Mouse (Mus musculus) gastrocnemius, postnatal 36 days (tissue): ENCODE results near the gene Ywhag. TPM values are rescaled to one million over a fixed set of nuclear protein-coding genes. Genes with fewer than 3 reads are reported as not detected.

Experiments used
- total RNA-seq, 2 experiments: library from RNA; stranded (reverse); gene quantifications; 2 replicates each; pipeline ENCODE4 v1.2.3; 2021

The Ywhag gene
- total RNA-seq, 2 experiments from 2014 or later: 297 to 301 TPM

Other genes starting within 250 kb of the Ywhag start
- gene Tmem120a, start 190.2 kb downstream of the Ywhag start, total RNA-seq: 1 to 10 TPM; 4.3 to 7.8 TPM
- gene Styxl1, start 156.2 kb downstream of the Ywhag start, total RNA-seq: not detected
- 1,000 to 10,000 TPM; 1,079 to 1,088 TPM for gene Mdh2, start 156.1 kb downstream of the Ywhag start, total RNA-seq
- not detected for gene Srrm3, start 127.7 kb downstream of the Ywhag start, total RNA-seq
- 100 to 1,000 TPM; 269 to 277 TPM for gene Hspb1, start 46.7 kb downstream of the Ywhag start, total RNA-seq
- 1 to 10 TPM in 1 of 2 experiments, under 1 TPM in 1; 0.57 to 1.1 TPM for gene Ssc4d, start 39.9 kb upstream of the Ywhag start, total RNA-seq
- not detected for gene Zp3, start 45.5 kb upstream of the Ywhag start, total RNA-seq
- 1 to 10 TPM; 6.0 to 6.4 TPM for gene Dtx2, start 60.2 kb upstream of the Ywhag start, total RNA-seq
- gene Upk3b, start 103.9 kb upstream of the Ywhag start, total RNA-seq: not detected
- not detected for gene Upk3bl, start 119.9 kb upstream of the Ywhag start, total RNA-seq
- gene Rasa4, start 149.3 kb upstream of the Ywhag start, total RNA-seq: 10 to 100 TPM; 23.8 to 23.9 TPM
- gene Polr2j, start 182.0 kb upstream of the Ywhag start, total RNA-seq: 10 to 100 TPM; 56.0 to 60.9 TPM
- 1 to 10 TPM; 3.7 to 4.0 TPM for gene Lrwd1, start 201.5 kb upstream of the Ywhag start, total RNA-seq
- gene Alkbh4, start 201.5 kb upstream of the Ywhag start, total RNA-seq: 1 to 10 TPM; 3.8 to 4.1 TPM
- 1 to 10 TPM in 1 of 2 experiments, under 1 TPM in 1; 0.82 to 1.2 TPM for gene Orai2, start 236.1 kb upstream of the Ywhag start, total RNA-seq